Mouse (Mus musculus) CH12.LX (cell line): ENCODE data around the gene Taf1c.

Experiments used
- CTCF ChIP-seq, 2 experiments: IDR thresholded peaks in 1 of 2; conservative IDR thresholded peaks in 1 of 2; 2 replicates each; pipeline ENCODE4 v1.5.1; 2011 to 2012; ENCODE audit warnings: low read depth in 2 of 2, low read length in 2 of 2, improper control_type of control experiment in 1 of 2, inconsistent platforms in 1 of 2, mild to moderate bottlenecking in 1 of 2, moderate library complexity in 1 of 2
- EP300 ChIP-seq: IDR thresholded peaks from 2 replicates; pipeline ENCODE4 v1.6.1; 2011; ENCODE audit warnings: low read length, improper control_type of control experiment
- JUND ChIP-seq: conservative IDR thresholded peaks from 2 replicates; pipeline ENCODE4 v1.6.1; 2011; ENCODE audit warnings: low read depth, low read length, improper control_type of control experiment
- KAT2A ChIP-seq: IDR thresholded peaks from 2 replicates; pipeline ENCODE4 v1.6.1; 2012; ENCODE audit warnings: low read length, improper control_type of control experiment, inconsistent platforms; ENCODE audit not compliant: insufficient replicate concordance
- MAFK ChIP-seq: IDR thresholded peaks from 2 replicates; pipeline ENCODE4 v1.6.1; 2011; ENCODE audit warnings: low read length, improper control_type of control experiment; ENCODE audit not compliant: insufficient replicate concordance
- MYC ChIP-seq: IDR thresholded peaks from 2 replicates; pipeline ENCODE4 v1.6.1; 2011; ENCODE audit warnings: low read depth, mild to moderate bottlenecking, improper control_type of control experiment, low read length
- POLR2A ChIP-seq: IDR thresholded peaks from 2 replicates; pipeline ENCODE4 v1.6.1; 2011; ENCODE audit warnings: low read depth, mild to moderate bottlenecking, improper control_type of control experiment, low read length
- RAD21 ChIP-seq: IDR thresholded peaks from 2 replicates; pipeline ENCODE4 v1.6.1; 2011; ENCODE audit warnings: low read depth, mild to moderate bottlenecking, low read length, improper control_type of control experiment, moderate library complexity
- SMC3 ChIP-seq: IDR thresholded peaks from 2 replicates; pipeline ENCODE4 v1.6.1; 2011; ENCODE audit warnings: low read depth, low read length, improper control_type of control experiment

- no peak for TF ChIP-seq KAT2A
- no peak for TF ChIP-seq MAFK
- TF ChIP-seq CTCF (conservative IDR thresholded peaks at IDR 0.05 in 1 of 2, IDR thresholded peaks at IDR 0.05 in 1 of 2; ENCODE audit: low read depth in 2 of 2, low read length in 2 of 2) = no peak
- TF ChIP-seq EP300 = no peak
- no peak for TF ChIP-seq JUND
- no peak for TF ChIP-seq POLR2A
- TF ChIP-seq SMC3 = no peak
- TF ChIP-seq RAD21 = no peak
- TF ChIP-seq MYC = no peak
Observed at GRCm38 (mm10) chr8:119575366-119575726, 29.7 kb downstream of the Taf1c start.
